Mouse (Mus musculus) lung, embryonic 15.5 days (tissue): Measurements from ENCODE around the gene Agr2. TPM values are rescaled to one million over a fixed set of nuclear protein-coding genes. Genes with fewer than 3 reads are reported as not detected.

Experiments used
- ATAC-seq: fragments of 200-750 bp; cut with Nextera tagmentation; 2 replicates; pipeline ENCODE4 v1.8.0; 2017; ENCODE audit warnings: moderate number of reproducible peaks, borderline replicate concordance; ENCODE audit not compliant: low FRiP score, low TSS enrichment; ENCODE audit errors: extremely low read depth
- H3K27ac ChIP-seq: fragments of 300-500 bp; sonication (generic); 2 replicates; pipeline ENCODE4 v1.5.1; 2015; ENCODE audit warnings: moderate library complexity, mild to moderate bottlenecking, inconsistent platforms
- H3K27me3 ChIP-seq: fragments of 300-500 bp; sonication (generic); 2 replicates; pipeline ENCODE4 v1.6.1; 2015; ENCODE audit warnings: inconsistent platforms
- H3K36me3 ChIP-seq: fragments of 300-500 bp; sonication (generic); 2 replicates; pipeline ENCODE4 v1.6.1; 2015; ENCODE audit warnings: inconsistent platforms
- H3K4me1 ChIP-seq: fragments of 300-500 bp; sonication (generic); 2 replicates; pipeline ENCODE4 v1.6.1; 2015; ENCODE audit warnings: inconsistent platforms
- H3K4me2 ChIP-seq: fragments of 300-500 bp; sonication (generic); 2 replicates; pipeline ENCODE4 v1.6.1; 2015; ENCODE audit warnings: inconsistent platforms, mild to moderate bottlenecking, moderate library complexity
- H3K4me3 ChIP-seq: fragments of 300-500 bp; sonication (generic); 2 replicates; pipeline ENCODE4 v1.5.1; 2015; ENCODE audit warnings: mild to moderate bottlenecking, inconsistent platforms
- H3K9ac ChIP-seq: fragments of 300-500 bp; sonication (generic); 2 replicates; pipeline ENCODE4 v1.6.1; 2015; ENCODE audit warnings: inconsistent platforms
- H3K9me3 ChIP-seq: fragments of 300-500 bp; sonication (generic); 2 replicates; pipeline ENCODE4 v1.6.1; 2016; ENCODE audit warnings: inconsistent platforms
- WGBS: fragments of 180-500 bp; shearing (Covaris S2); methylation state at CpG from one replicate; pipeline ENCODE4 v1.1.7; 2015; 5-methylcytosine and 5-hydroxymethylcytosine counted together
- polyA plus RNA-seq: library from polyadenylated mRNA; unstranded; fragments of >200 nt; fragmentation: Nextera tagmentation; extraction: Ambion mirVana; gene quantifications from 2 replicates; pipeline ENCODE4 v1.2.1, GENCODE M21; 2015

Gene Agr2
- polyA plus RNA-seq, 1 experiment from 2014 or later, result 3.2 TPM

- Histone ChIP-seq H3K9ac (no peak overlapping the region), H3K4me1 (peaks cover 20% of the 10 kb centered on the region), H3K9me3 (no peaks in the 10 kb centered on the region), H3K27ac (peak overlapping the region; percentile 72), H3K4me3 (no peak overlapping the region), H3K36me3 (no peaks in the 10 kb centered on the region), H3K27me3 (no peaks in the 10 kb centered on the region), H3K4me2 (no peak overlapping the region)
- 51% methylated on average over 5 of the region's 5 CpGs for WGBS
- ATAC-seq, result no peak
Observed at GRCm38 (mm10) chr12:36028968-36029645, 36.4 kb downstream of the Agr2 start.

GRCm38 (mm10) chr12:36029687-36030086 lies 37.0 kb downstream of the Agr2 start:
- Histone ChIP-seq H3K36me3 (no peaks in the 10 kb centered on the region), H3K4me3 (no peak overlapping the region), H3K27me3 (no peaks in the 10 kb centered on the region), H3K9me3 (no peaks in the 10 kb centered on the region), H3K4me1 (peaks cover 20% of the 10 kb centered on the region), H3K4me2 (no peak overlapping the region), H3K9ac (no peak overlapping the region), H3K27ac (no peak overlapping the region)
- WGBS, result 44% methylated on average over 4 of the region's 6 CpGs
- ATAC-seq, result no peak

GRCm38 (mm10) chr12:36030660-36031363 lies 38.1 kb downstream of the Agr2 start:
- peaks cover 20% of the 10 kb centered on the region for H3K4me1 ChIP-seq
- H3K27ac ChIP-seq, result peak overlapping the region; percentile 73
- H3K4me2 ChIP-seq, result peak overlapping the region; percentile 12; the same call in 1 of the 2 replicates
- no peaks in the 10 kb centered on the region for H3K36me3 ChIP-seq
- 69% methylated on average over 12 of the region's 12 CpGs for WGBS
- peak; percentile 73; the same call in 1 of the 2 replicates for ATAC-seq
- H3K27me3 ChIP-seq, result no peaks in the 10 kb centered on the region
- H3K4me3 ChIP-seq, result no peak overlapping the region
- no peaks in the 10 kb centered on the region for H3K9me3 ChIP-seq
- no peak overlapping the region for H3K9ac ChIP-seq

- H3K27me3 ChIP-seq, result no peaks in the 10 kb centered on the region
- H3K4me3 ChIP-seq, result no peak overlapping the region
- H3K9ac ChIP-seq, result no peak overlapping the region
- ATAC-seq, result no peak
- H3K36me3 ChIP-seq, result no peaks in the 10 kb centered on the region
- no peaks in the 10 kb centered on the region for H3K9me3 ChIP-seq
- peaks cover 27% of the 10 kb centered on the region for H3K4me1 ChIP-seq
- H3K27ac ChIP-seq, result peak overlapping the region; percentile 73
- H3K4me2 ChIP-seq, result no peak overlapping the region
- 59% methylated on average over 4 of the region's 4 CpGs for WGBS
Observed at GRCm38 (mm10) chr12:36032419-36032818, 39.7 kb downstream of the Agr2 start.

- Histone ChIP-seq H3K27me3 (no peaks in the 10 kb centered on the region), H3K4me1 (peaks cover 13% of the 10 kb centered on the region; the same call in 1 of the 2 replicates), H3K4me3 (no peak overlapping the region), H3K4me2 (no peak overlapping the region), H3K9ac (no peak overlapping the region), H3K9me3 (no peaks in the 10 kb centered on the region), H3K36me3 (no peaks in the 10 kb centered on the region), H3K27ac (no peak overlapping the region)
- 92% methylated on average over 6 of the region's 6 CpGs for WGBS
- ATAC-seq, result no peak
Observed at GRCm38 (mm10) chr12:36035501-36035900, 42.8 kb downstream of the Agr2 start.

GRCm38 (mm10) chr12:36036121-36036520 lies 43.4 kb downstream of the Agr2 start:
- H3K4me2 ChIP-seq, result no peak overlapping the region
- H3K27ac ChIP-seq, result no peak overlapping the region
- H3K36me3 ChIP-seq, result no peaks in the 10 kb centered on the region
- H3K9me3 ChIP-seq, result no peaks in the 10 kb centered on the region
- no peak overlapping the region for H3K9ac ChIP-seq
- no peak for ATAC-seq
- no peaks in the 10 kb centered on the region for H3K27me3 ChIP-seq
- 93% methylated on average over 7 of the region's 7 CpGs for WGBS
- no peak overlapping the region for H3K4me3 ChIP-seq
- H3K4me1 ChIP-seq, result peaks cover 13% of the 10 kb centered on the region; the same call in 1 of the 2 replicates

- WGBS, result 59% methylated on average over 10 of the region's 10 CpGs
- Histone ChIP-seq H3K4me2 (no peak overlapping the region), H3K9ac (no peak overlapping the region), H3K36me3 (no peaks in the 10 kb centered on the region), H3K27ac (no peak overlapping the region), H3K4me1 (peaks cover 16% of the 10 kb centered on the region; the same call in 1 of the 2 replicates), H3K9me3 (no peaks in the 10 kb centered on the region), H3K27me3 (no peaks in the 10 kb centered on the region), H3K4me3 (no peak overlapping the region)
- no peak for ATAC-seq
Observed at GRCm38 (mm10) chr12:36036776-36037175, 44.1 kb downstream of the Agr2 start.

GRCm38 (mm10) chr12:36039541-36040084 lies 46.9 kb downstream of the Agr2 start:
- Histone ChIP-seq H3K36me3 (no peaks in the 10 kb centered on the region), H3K4me2 (peak overlapping the region; percentile 98), H3K27ac (0 out of 2 replicates have a peak overlapping the region, but pooled peaks have one; percentile 1), H3K4me1 (peaks cover 16% of the 10 kb centered on the region; the same call in 1 of the 2 replicates), H3K4me3 (peak overlapping the region; percentile 1; the same call in 1 of the 2 replicates), H3K9me3 (no peaks in the 10 kb centered on the region), H3K9ac (no peak overlapping the region), H3K27me3 (no peaks in the 10 kb centered on the region)
- 36% methylated on average over 9 of the region's 9 CpGs for WGBS
- ATAC-seq, result no peak

GRCm38 (mm10) chr12:36040571-36041280 lies 48.0 kb downstream of the Agr2 start:
- WGBS, result 43% methylated on average over 10 of the region's 10 CpGs
- Histone ChIP-seq H3K9ac (no peak overlapping the region), H3K4me3 (peak overlapping the region; percentile 90), H3K36me3 (no peaks in the 10 kb centered on the region), H3K27ac (peak overlapping the region; percentile 31), H3K4me1 (peaks cover 16% of the 10 kb centered on the region; the same call in 1 of the 2 replicates), H3K27me3 (no peaks in the 10 kb centered on the region), H3K9me3 (no peaks in the 10 kb centered on the region), H3K4me2 (peak overlapping the region; percentile 98)
- no peak for ATAC-seq

- no peaks in the 10 kb centered on the region for H3K9me3 ChIP-seq
- no peaks in the 10 kb centered on the region for H3K27me3 ChIP-seq
- no peak overlapping the region; the same call in 1 of the 2 replicates for H3K9ac ChIP-seq
- peaks cover 16% of the 10 kb centered on the region; the same call in 1 of the 2 replicates for H3K4me1 ChIP-seq
- H3K27ac ChIP-seq, result peak overlapping the region; percentile 31
- peak overlapping the region; percentile 90 for H3K4me3 ChIP-seq
- H3K36me3 ChIP-seq, result no peaks in the 10 kb centered on the region
- WGBS, result 13% methylated on average over 4 of the region's 4 CpGs
- H3K4me2 ChIP-seq, result peak overlapping the region; percentile 98
- ATAC-seq, result no peak
Observed at GRCm38 (mm10) chr12:36041281-36041589, 48.5 kb downstream of the Agr2 start.

GRCm38 (mm10) chr12:36041703-36042347 lies 49.1 kb downstream of the Agr2 start:
- ATAC-seq, result peak; percentile 53
- H3K36me3 ChIP-seq, result no peaks in the 10 kb centered on the region
- peaks cover 13% of the 10 kb centered on the region; the same call in 1 of the 2 replicates for H3K4me1 ChIP-seq
- peak overlapping the region; percentile 82 for H3K27ac ChIP-seq
- H3K4me2 ChIP-seq, result peak overlapping the region; percentile 98
- H3K9me3 ChIP-seq, result no peaks in the 10 kb centered on the region
- peak overlapping the region; percentile 73 for H3K9ac ChIP-seq
- H3K27me3 ChIP-seq, result no peaks in the 10 kb centered on the region
- under 1% methylated on average over 50 of the region's 50 CpGs for WGBS
- peak overlapping the region; percentile 90 for H3K4me3 ChIP-seq
